Mouse (Mus musculus) ES-Bruce4 (cell line): ENCODE data around the gene Arid1b. TPM values are rescaled to one million over a fixed set of nuclear protein-coding genes. Genes with fewer than 3 reads are reported as not detected.

Experiments
- H3K27ac ChIP-seq: 2 replicates; pipeline ENCODE4 v1.5.1; 2012; ENCODE audit warnings: low read length, inconsistent platforms; ENCODE audit not compliant: insufficient read depth
- H3K27me3 ChIP-seq: 2 replicates; pipeline ENCODE4 v1.6.1; 2012; ENCODE audit warnings: mild to moderate bottlenecking, low read length, inconsistent platforms; ENCODE audit not compliant: control insufficient read depth, poor library complexity, insufficient read depth, severe bottlenecking
- H3K36me3 ChIP-seq: 2 replicates; pipeline ENCODE4 v1.6.1; 2012; ENCODE audit warnings: inconsistent platforms, mild to moderate bottlenecking, low read length, moderate library complexity; ENCODE audit not compliant: control insufficient read depth, poor library complexity, insufficient read depth, severe bottlenecking
- H3K4me1 ChIP-seq: one replicate; pipeline ENCODE4 v1.8.1; 2011; ENCODE audit warnings: low read length; ENCODE audit not compliant: control insufficient read depth, insufficient read depth
- H3K4me3 ChIP-seq: 2 replicates; pipeline ENCODE4 v1.5.1; 2011; ENCODE audit warnings: low read depth, mild to moderate bottlenecking, low read length
- H3K9ac ChIP-seq: 2 replicates; pipeline ENCODE4 v1.6.1; 2012; ENCODE audit warnings: low read depth, mild to moderate bottlenecking, inconsistent platforms; ENCODE audit not compliant: poor library complexity, severe bottlenecking
- H3K9me3 ChIP-seq: replicated peaks from 2 replicates; pipeline ENCODE4 v1.6.1; 2012; ENCODE audit warnings: mild to moderate bottlenecking, low read length, inconsistent platforms; ENCODE audit not compliant: control insufficient read depth, poor library complexity, insufficient read depth, severe bottlenecking
- CTCF ChIP-seq: IDR thresholded peaks from one replicate; pipeline ENCODE4 v1.8.1; 2011; ENCODE audit warnings: low read depth, low read length
- EP300 ChIP-seq: IDR thresholded peaks from 2 replicates; pipeline ENCODE4 v1.6.1; 2011; ENCODE audit warnings: low read depth, low read length; ENCODE audit not compliant: insufficient read depth
- POLR2A ChIP-seq: IDR thresholded peaks from one replicate; pipeline ENCODE4 v1.8.1; 2011; ENCODE audit warnings: low read length; ENCODE audit not compliant: insufficient read depth
- polyA plus RNA-seq: library from polyadenylated mRNA; stranded (reverse); fragments of >200 nt; gene quantifications from 2 replicates; pipeline ENCODE4 v1.2.4, GENCODE M21; 2011; ENCODE audit warnings: low read depth; ENCODE audit not compliant: missing spikeins, insufficient read depth, insufficient read length

Arid1b gene
- polyA plus RNA-seq, 1 experiment = 20.4 TPM

DNA sequence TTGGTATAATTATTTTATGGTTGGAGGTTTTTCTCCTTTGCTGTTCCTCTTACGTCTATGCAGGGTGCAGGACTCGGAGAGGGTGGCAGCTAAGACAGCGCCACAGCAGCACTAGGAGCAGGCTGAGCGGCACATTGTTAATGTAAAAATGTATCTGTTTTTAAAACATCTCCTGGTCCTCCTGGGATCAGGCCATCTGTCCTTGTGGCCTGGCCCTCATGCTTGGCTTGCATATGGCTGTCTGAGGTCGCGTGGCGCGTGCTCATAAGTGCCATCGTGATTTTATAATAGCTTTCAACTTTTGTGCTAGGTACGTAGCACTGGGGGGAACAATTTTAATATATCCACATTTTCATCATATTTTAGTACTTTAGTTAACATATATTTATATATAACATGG lies 201.9 kb downstream of the Arid1b start:
- Histone ChIP-seq H3K4me1 (no peaks in the 10 kb centered on the region), H3K27me3 (no peaks in the 10 kb centered on the region), H3K9ac (no peak overlapping the region), H3K27ac (no peak overlapping the region), H3K4me3 (no peak overlapping the region), H3K36me3 (no peaks in the 10 kb centered on the region), H3K9me3 (no peaks in the 10 kb centered on the region)
- TF ChIP-seq CTCF (no peak), POLR2A (no peak), EP300 (no peak)

GRCm38 (mm10) chr17:5196508-5196907 lies 202.4 kb downstream of the Arid1b start:
- Histone ChIP-seq H3K36me3 (no peaks in the 10 kb centered on the region), H3K27ac (no peak overlapping the region), H3K4me1 (no peaks in the 10 kb centered on the region), H3K4me3 (no peak overlapping the region), H3K27me3 (no peaks in the 10 kb centered on the region), H3K9ac (no peak overlapping the region), H3K9me3 (no peaks in the 10 kb centered on the region)
- TF ChIP-seq POLR2A (no peak), CTCF (no peak), EP300 (no peak)

DNA sequence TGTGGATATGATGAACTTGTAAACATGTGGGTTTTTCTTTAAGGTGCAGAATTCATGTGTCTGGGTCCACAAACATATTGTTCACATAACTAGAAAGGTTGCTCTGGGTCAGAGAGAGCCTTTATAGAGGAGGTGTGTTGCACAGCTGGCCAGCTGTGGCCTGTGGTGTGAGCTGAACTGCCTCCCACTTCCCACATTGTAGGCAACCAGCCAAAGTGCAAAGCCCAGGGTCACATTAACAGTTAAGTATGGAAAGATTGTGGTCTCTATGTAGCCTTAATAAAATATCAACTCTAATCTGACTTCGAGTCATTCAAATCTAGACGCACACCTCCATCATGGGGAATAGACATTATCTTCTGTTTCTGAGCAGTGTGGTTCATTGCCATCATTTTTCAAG lies 203.0 kb downstream of the Arid1b start:
- Histone ChIP-seq H3K9ac (no peak overlapping the region), H3K36me3 (no peaks in the 10 kb centered on the region), H3K27ac (no peak overlapping the region), H3K4me1 (no peaks in the 10 kb centered on the region), H3K27me3 (no peaks in the 10 kb centered on the region), H3K4me3 (no peak overlapping the region), H3K9me3 (no peaks in the 10 kb centered on the region)
- TF ChIP-seq CTCF = no peak
- TF ChIP-seq EP300 = no peak
- TF ChIP-seq POLR2A = no peak

DNA sequence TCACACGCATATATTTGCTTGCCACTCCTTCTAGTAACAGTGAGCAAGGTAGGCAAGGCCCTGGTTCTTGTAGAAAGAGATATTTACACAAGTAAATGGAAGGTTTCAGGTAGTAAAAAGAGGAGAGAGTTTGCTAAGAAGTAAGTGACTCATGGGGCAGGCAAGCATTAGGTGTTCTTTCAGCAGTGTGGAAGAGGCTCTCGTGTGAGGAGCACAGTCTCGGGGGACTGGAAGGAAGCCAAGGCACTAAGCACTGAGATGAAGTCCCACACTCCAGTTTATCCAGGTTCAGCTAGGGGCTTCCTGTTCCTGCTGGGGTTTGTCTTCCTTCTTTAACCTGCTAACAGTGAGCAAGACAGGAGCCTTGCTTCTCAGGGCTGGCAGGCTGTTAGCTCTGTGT lies 203.6 kb downstream of the Arid1b start:
- no peak overlapping the region for H3K4me3 ChIP-seq
- H3K4me1 ChIP-seq = no peaks in the 10 kb centered on the region
- TF ChIP-seq CTCF (no peak), EP300 (no peak), POLR2A (no peak)
- H3K36me3 ChIP-seq = no peaks in the 10 kb centered on the region
- H3K27ac ChIP-seq = no peak overlapping the region
- no peak overlapping the region for H3K9ac ChIP-seq
- H3K27me3 ChIP-seq = no peaks in the 10 kb centered on the region
- no peaks in the 10 kb centered on the region for H3K9me3 ChIP-seq

DNA sequence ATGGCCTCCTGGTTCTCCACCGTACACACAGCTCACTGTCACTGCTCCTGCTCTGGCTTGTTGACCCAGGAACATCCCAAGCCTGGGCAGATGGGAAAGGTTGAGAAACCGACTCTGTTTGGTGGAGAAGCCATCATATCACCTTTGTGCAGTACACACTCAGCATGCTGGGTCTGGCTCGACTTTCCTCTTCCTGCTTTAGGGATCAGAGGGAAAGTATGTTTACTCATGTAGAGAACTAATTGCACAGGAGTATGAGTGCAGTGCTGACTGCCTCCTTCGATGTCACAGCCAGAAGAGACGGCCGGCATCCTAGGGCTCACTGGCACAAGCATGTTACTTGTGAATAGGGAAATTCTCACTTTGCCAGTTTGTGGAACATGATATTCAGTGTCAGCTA lies 204.1 kb downstream of the Arid1b start:
- Histone ChIP-seq H3K4me3 (no peak overlapping the region), H3K4me1 (no peaks in the 10 kb centered on the region), H3K9me3 (no peaks in the 10 kb centered on the region), H3K27me3 (no peaks in the 10 kb centered on the region), H3K9ac (no peak overlapping the region), H3K36me3 (no peaks in the 10 kb centered on the region), H3K27ac (no peak overlapping the region)
- TF ChIP-seq POLR2A = no peak
- no peak for TF ChIP-seq CTCF
- TF ChIP-seq EP300 = no peak

DNA sequence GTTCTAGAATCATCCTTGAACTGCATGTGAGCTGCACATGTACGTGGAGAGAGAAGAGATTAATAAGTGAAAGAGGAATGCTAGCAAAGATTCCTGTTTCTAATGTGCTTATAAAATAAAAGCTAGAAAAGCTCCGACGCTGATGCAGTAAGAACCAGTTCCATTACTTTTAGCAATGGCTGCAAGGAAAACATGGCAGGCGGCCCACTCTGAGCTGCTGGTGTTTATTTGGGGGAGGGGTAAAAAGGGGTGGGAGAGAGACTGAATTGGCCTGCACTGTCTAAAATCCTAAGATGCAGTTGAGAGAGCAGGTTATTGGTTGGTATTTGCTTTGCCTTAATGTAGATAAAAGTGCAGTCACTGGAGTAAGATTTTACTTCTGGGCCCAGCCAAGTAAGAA lies 204.7 kb downstream of the Arid1b start:
- Histone ChIP-seq H3K4me1 (no peaks in the 10 kb centered on the region), H3K27me3 (no peaks in the 10 kb centered on the region), H3K36me3 (no peaks in the 10 kb centered on the region), H3K9me3 (no peaks in the 10 kb centered on the region), H3K27ac (no peak overlapping the region), H3K4me3 (no peak overlapping the region), H3K9ac (no peak overlapping the region)
- TF ChIP-seq CTCF = no peak
- no peak for TF ChIP-seq EP300
- no peak for TF ChIP-seq POLR2A

DNA sequence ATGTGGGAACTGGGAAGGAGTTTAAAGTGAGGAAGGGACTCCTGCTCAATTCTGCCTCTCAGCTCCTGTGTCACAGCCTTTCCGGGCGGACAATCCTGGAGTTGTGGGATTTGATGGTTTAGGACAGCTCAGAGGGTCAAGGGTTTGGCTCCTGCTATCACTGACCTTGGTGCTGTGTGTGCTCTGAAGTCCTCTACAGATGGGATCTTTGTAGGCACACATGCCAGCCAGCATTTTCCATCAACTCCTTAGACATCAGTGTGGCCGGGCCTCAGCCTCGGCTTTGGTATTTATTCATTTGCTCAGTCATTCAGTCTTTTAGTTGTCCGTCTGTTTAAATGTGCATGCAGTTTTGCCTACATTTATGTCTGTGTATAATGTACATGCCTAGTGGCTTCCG lies 206.5 kb downstream of the Arid1b start:
- Histone ChIP-seq H3K4me3 (no peak overlapping the region), H3K9ac (no peak overlapping the region), H3K9me3 (no peaks in the 10 kb centered on the region), H3K27ac (no peak overlapping the region), H3K4me1 (no peaks in the 10 kb centered on the region), H3K27me3 (no peaks in the 10 kb centered on the region), H3K36me3 (no peaks in the 10 kb centered on the region)
- TF ChIP-seq CTCF = no peak
- no peak for TF ChIP-seq EP300
- TF ChIP-seq POLR2A = no peak
